Mouse (Mus musculus) right cerebral cortex, adult 2 months (tissue): ENCODE measurements at regions not wholly inside any gene's neighbourhood (a gene's known extent, or its start where the extent isn't known, plus 50 kb on each side); places are given as distances from the start of the nearest gene placed in this dataset.

Experiments
- DNase-seq, 2 experiments: peaks; one replicate each; pipeline ENCODE4 v3.0.0; 2021 to 2022; ENCODE audit warnings: low spot score in 2 of 2

- DNase-seq: no peak
Observed at GRCm38 (mm10) chr15:62483534-62483933, 1361.4 kb downstream of the Gsdmc2 start.

GRCm38 (mm10) chr15:62482357-62482756 lies 1362.6 kb downstream of the Gsdmc2 start:
- DNase-seq: peak; percentile 4 to 24

DNA sequence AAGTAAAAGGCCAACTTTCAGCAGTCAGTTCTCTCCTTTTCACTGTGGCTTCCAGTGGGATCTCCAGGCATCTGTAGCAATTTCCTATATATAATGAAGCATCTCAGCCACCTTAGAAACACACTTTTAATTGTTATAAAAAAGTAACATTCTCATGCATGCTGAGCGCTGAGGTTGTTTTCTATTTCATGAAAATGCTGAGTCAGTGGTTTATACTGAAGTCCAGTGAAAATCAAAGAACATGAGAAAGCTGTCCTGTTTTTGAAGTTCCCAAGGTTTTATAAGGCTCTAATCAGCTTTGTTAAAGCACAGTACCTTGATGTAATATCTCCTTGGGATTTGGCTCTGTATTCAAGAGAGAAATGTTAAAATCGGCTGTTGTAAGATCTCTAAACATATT lies 1367.2 kb downstream of the Gsdmc2 start:
- DNase-seq: no peak

DNA sequence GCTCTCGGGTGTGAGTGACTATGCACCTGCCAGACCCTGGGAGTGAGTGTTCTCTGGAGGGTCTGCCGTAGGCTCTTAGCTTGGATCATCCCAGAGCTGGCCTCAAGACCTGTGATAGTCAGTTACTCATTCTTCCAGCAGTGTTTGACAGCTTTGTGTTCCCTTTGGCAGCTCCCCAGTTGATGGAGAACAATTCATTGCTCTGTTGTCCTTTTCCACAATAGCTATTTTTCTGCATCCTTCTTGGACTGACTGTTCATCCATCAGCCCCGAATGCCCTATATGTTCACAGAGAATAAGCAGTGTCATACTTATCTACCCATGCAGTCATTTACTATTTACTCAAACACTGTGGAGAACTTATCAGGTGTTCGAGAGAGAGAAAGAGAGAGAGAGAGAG lies 1368.5 kb downstream of the Gsdmc2 start:
- DNase-seq: no peak

GRCm38 (mm10) chr15:62470683-62471331 lies 1374.2 kb downstream of the Gsdmc2 start:
- DNase-seq: no peak

- DNase-seq: no peak
Observed at GRCm38 (mm10) chr15:62468076-62468475, 1376.9 kb downstream of the Gsdmc2 start.

DNA sequence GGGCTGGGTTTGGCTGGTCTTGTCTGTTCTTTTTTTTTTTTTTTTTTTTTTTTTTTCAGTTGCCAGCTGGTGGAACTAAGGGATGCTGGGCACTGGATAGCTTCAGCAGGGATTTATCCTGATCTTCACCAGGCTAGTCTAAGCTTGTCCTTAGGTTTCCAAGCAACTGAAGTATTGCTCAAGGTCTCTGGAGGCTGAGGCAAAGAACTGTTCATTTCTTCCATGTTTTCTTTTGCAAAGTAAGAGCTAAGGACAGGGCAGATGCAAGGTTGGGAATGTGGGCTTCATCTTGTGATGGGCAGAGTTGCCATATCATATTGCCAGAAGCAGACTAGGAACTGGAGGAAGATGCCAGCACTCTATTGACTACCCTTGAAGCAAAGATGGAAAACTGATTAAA lies 1378.1 kb downstream of the Gsdmc2 start:
- no peak for DNase-seq

DNA sequence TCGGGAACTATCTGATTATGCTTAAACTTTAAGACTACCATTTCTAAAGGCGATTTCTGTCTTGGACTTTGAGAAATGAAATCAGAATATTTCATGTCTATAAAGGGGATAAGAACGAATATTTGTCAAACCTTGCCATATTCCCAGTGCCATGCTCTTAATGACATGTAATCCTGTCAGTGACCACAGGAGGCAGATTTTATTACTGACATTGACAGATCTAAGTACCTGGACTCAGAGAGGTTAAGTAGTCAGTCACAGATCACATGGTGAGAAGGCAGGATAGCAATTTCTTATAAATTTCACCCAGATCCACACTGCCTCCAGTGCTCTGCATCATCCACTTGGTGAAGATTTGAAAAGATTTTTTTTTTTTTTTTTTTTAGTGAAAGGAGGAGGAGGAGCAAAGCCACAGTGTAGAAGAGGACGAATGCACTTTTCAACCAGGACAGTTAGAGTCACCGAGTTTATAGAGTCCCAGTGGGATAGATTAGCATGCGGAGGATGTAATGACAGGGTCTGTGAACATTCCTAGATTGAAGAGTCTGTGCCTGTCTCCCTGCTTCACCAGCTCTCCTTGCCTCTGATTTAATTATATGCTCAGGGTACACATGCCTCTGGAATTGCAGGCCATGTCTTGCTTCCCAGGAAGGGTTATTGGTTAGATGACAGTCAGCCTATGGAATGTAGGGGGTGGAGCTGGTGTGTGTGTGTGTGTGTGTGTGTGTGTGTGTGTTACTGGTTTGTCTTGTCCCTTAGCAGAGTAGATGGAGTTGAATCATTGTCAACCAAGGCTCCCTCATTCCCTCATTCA lies 1379.7 kb downstream of the Gsdmc2 start:
- no peak for DNase-seq

DNA sequence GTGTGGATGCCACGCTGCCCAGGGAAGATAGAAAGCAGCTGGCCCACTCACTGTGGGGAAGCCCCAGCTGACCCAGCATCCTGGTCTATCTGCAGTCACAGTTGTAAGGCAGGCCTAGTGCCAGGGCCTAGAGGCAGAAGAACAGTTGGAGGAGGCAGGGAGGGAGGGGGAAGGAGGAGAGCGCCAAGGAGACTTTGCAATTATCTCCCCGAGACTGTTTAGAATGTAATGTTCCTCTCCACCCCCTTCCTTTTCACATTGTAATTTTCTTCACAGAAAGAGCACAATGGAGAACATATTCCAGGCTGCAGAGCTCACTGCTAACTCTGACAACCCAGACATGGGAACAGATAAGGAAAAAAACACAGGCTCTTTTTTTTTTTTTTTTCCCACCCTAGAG lies 1382.3 kb downstream of the Gsdmc2 start:
- DNase-seq: peak; percentile 61 to 65

GRCm38 (mm10) chr15:62461398-62462051 lies 1383.5 kb downstream of the Gsdmc2 start:
- DNase-seq: no peak

GRCm38 (mm10) chr15:62460724-62461123 lies 1384.3 kb downstream of the Gsdmc2 start:
- no peak for DNase-seq

GRCm38 (mm10) chr15:62460026-62460607 lies 1384.9 kb downstream of the Gsdmc2 start:
- no peak for DNase-seq

DNA sequence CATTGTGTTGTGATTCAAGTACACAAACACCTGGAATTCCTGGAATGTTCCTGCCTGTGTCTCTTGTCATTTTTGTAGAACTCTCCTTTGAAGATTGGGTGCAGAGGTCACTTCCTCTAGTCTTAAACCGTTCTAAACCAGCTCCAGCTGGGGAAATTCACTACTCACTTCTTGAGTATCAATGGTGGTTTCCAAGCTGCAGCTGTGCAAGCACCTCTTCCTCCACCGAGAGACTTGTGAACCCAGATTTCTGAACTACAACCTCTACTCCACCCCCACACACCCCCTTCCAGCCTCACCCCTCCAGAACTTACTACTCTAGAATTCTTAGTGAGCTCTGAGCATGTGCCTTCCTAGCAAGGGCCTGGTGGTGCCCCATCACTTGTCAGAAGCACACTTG lies 1387.0 kb downstream of the Gsdmc2 start:
- no peak for DNase-seq

GRCm38 (mm10) chr15:62457051-62457664 lies 1387.8 kb downstream of the Gsdmc2 start:
- no peak for DNase-seq

DNA sequence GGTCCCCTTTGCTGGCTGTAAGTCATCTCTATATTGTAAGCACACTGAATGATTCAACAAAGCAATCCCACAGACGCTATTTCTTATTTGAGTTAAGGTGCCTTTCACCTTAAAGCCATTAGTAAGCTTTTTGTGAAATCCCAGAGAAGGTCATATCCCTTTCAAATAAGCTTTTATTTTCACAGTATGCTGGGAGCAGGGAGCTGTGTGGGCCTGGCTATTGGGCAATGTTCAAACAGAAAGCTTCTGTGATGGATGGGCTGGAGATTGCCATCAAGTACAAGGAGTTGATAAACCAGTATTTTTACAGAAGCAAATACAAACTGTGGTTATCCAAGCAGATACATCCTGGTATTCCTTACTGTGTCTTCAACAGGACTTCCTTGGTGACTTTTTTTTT lies 1389.0 kb downstream of the Gsdmc2 start:
- no peak for DNase-seq

DNA sequence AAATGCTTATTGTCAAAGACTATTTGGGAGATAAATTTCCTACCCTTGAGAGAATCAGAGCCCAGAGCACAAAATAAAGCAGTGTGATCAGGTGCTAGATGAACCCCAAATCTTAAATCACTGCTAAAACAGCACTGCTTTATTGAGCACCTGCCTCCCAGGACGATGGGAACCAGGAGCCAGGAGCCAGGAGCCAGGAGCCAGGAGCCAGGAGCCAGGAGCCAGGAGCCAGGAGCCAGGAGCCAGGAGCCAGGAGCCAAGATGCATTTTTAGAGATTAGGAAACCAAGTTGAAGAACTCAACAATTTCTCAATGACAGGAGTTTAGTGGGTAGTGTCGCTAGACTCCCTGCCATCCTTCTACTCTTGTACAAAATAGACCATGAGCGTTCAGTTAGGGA lies 1396.9 kb downstream of the Gsdmc2 start:
- no peak for DNase-seq

GRCm38 (mm10) chr15:62439211-62439610 lies 1405.8 kb downstream of the Gsdmc2 start:
- DNase-seq: no peak

DNA sequence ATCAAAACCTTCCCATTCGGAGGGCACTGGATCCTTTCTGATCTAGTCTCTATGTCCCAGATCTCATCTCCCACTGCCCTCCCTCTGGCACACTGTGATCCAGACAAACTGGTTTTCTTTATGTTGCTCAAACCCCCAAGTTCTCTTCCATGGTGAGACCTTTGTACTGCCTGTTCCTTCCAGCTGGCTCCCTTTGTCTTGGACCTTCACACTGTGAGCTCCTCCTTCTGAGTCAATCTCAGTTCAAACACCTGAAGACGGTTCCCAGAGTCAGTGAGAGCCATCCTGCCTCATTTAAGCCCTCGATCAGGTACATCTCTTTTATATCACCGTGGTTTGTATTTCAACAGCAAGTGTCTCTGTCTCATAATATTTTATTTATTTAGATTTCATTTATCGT lies 1408.3 kb downstream of the Gsdmc2 start:
- DNase-seq: no peak

GRCm38 (mm10) chr15:62435141-62435680 lies 1409.8 kb downstream of the Gsdmc2 start:
- DNase-seq: no peak

DNA sequence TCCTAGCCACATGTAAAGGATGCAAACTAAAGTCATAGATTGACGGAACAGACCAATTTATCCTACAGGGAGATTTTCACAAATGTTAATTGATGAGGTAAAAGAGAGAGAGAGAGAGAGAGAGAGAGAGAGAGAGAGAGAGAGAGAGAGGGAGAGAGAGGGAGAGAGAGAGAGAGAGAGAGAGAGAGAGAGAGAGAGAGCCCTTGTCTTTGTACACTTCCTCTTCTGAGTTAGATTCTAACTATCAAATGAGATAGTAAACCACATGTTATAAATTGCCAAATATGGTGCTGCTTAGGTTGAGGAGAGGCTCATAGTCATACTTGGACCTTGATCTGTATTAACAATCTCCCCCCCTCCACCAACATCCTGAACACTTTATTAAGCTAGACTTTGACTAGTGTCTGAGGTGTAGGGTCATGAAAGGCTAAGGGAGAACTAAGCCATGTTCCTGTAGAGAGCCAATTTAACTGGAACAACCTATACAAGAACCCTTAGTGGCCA lies 1412.2 kb downstream of the Gsdmc2 start:
- DNase-seq: no peak

DNA sequence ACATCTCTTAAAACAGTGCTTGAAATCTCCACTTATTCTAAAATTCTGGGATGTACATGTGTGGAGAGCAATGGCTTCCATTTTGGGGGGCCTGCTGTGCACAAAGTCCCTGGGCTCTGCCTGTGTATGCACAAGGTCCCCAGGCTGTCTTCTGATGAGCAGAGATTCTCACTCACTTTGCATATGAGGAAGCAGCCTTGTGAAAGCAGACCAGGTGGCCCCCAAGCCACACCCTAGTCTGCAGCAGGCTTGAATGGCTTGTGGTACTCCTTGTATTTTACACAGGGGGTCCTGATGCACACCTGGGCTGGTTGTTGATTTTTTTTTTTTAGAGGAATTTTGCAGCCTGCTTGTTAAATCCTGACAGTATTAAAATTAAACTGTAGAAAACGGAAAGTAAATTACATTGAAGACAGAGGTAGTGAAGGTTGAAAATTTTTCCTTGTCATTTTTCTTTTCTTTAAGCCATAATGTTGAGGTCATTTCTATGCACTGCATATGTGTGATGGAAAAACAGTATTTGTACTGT lies 1413.8 kb downstream of the Gsdmc2 start:
- no peak for DNase-seq
